Mouse (Mus musculus) CD4-positive helper T cell, adult 2 months (primary cell): ENCODE measurements around the gene Cenpv.

ENCODE experiments used
- DNase-seq: peaks from one replicate; pipeline ENCODE4 v3.0.0-alpha.2; 2012; ENCODE audit warnings: low read depth, missing footprints, low spot score

Cenpv gene

GRCm38 (mm10) chr11:62539089-62539890, at the start of gene Cenpv:
Cenpv (minus strand) TSS chr11:62539261.
- peak; percentile 78 for DNase-seq

GRCm38 (mm10) chr11:62587034-62587433, 48.0 kb upstream of the Cenpv start:
- no peak for DNase-seq

GRCm38 (mm10) chr11:62584671-62585206, 45.7 kb upstream of the Cenpv start:
- DNase-seq: no peak

- DNase-seq: no peak
These were observed 44.0 kb upstream of the Cenpv start for GRCm38 (mm10) chr11:62583031-62583430.

- peak; percentile 86 for DNase-seq
These were observed 37.6 kb upstream of the Cenpv start for GRCm38 (mm10) chr11:62576530-62577152.

- peak; percentile 57 for DNase-seq
These were observed 36.8 kb upstream of the Cenpv start for GRCm38 (mm10) chr11:62575659-62576438.

GRCm38 (mm10) chr11:62575297-62575658, 36.2 kb upstream of the Cenpv start:
- peak; percentile 80 for DNase-seq

- DNase-seq: no peak
These were observed 35.6 kb upstream of the Cenpv start for GRCm38 (mm10) chr11:62574703-62575085.

GRCm38 (mm10) chr11:62573959-62574702, 35.1 kb upstream of the Cenpv start, which contains the start of gene Trpv2:
Trpv2 (plus strand) TSS chr11:62574486.
- DNase-seq: peak; percentile 79

GRCm38 (mm10) chr11:62568300-62568699, 29.2 kb upstream of the Cenpv start:
- no peak for DNase-seq

- no peak for DNase-seq
These were observed 27.1 kb upstream of the Cenpv start for GRCm38 (mm10) chr11:62566211-62566610.

GRCm38 (mm10) chr11:62565747-62566146, 26.7 kb upstream of the Cenpv start:
- no peak for DNase-seq

- DNase-seq: no peak
These were observed 24.5 kb upstream of the Cenpv start for GRCm38 (mm10) chr11:62563590-62563989.

- peak; percentile 4 for DNase-seq
These were observed 21.5 kb upstream of the Cenpv start for GRCm38 (mm10) chr11:62560463-62561016.

GRCm38 (mm10) chr11:62558961-62559646, 20.0 kb upstream of the Cenpv start:
- peak; percentile 9 for DNase-seq

GRCm38 (mm10) chr11:62558152-62558551, 19.1 kb upstream of the Cenpv start:
- no peak for DNase-seq

GRCm38 (mm10) chr11:62557205-62557604, 18.1 kb upstream of the Cenpv start:
- no peak for DNase-seq

- no peak for DNase-seq
These were observed 16.9 kb upstream of the Cenpv start for GRCm38 (mm10) chr11:62555896-62556412.

GRCm38 (mm10) chr11:62554934-62555517, 16.0 kb upstream of the Cenpv start:
- DNase-seq: no peak
